Mouse (Mus musculus) cerebral cortex, adult 2 months (tissue): Measurements from ENCODE around the gene Rab26.

Experiments
- WGBS: fragments of 180-500 bp; shearing (Covaris S2); methylation state at CpG from one replicate; pipeline ENCODE4 v1.1.7; 2018; 5-methylcytosine and 5-hydroxymethylcytosine counted together

The Rab26 gene

GRCm38 (mm10) chr17:24507129-24507664 lies 26.8 kb downstream of the Rab26 start:
- WGBS, result 45% methylated on average over 19 of the region's 19 CpGs

GRCm38 (mm10) chr17:24506332-24507070 lies 27.5 kb downstream of the Rab26 start:
- 23% methylated on average over 36 of the region's 36 CpGs for WGBS

- 79% methylated on average over 30 of the region's 30 CpGs for WGBS
These were observed 28.6 kb downstream of the Rab26 start for GRCm38 (mm10) chr17:24505286-24505955.

GRCm38 (mm10) chr17:24504085-24504484 lies 29.9 kb downstream of the Rab26 start:
- WGBS, result 77% methylated on average over 10 of the region's 10 CpGs

GRCm38 (mm10) chr17:24502208-24502607 lies 31.8 kb downstream of the Rab26 start:
- WGBS, result 52% methylated on average over 11 of the region's 11 CpGs

GRCm38 (mm10) chr17:24496026-24496425 lies 38.0 kb downstream of the Rab26 start:
- 32% methylated on average over 1 of the region's 1 CpGs for WGBS

- WGBS, result 25% methylated on average over 3 of the region's 3 CpGs
These were observed 38.6 kb downstream of the Rab26 start for GRCm38 (mm10) chr17:24495443-24495842.

- 18% methylated on average over 2 of the region's 2 CpGs for WGBS
These were observed 39.2 kb downstream of the Rab26 start for GRCm38 (mm10) chr17:24494627-24495335.

- WGBS, result 51% methylated on average over 4 of the region's 4 CpGs
These were observed 43.6 kb downstream of the Rab26 start for GRCm38 (mm10) chr17:24490399-24490798.

GRCm38 (mm10) chr17:24489265-24490030 lies 44.6 kb downstream of the Rab26 start:
- 21% methylated on average over 19 of the region's 19 CpGs for WGBS

- WGBS, result under 1% methylated on average over 70 of the region's 81 CpGs
These were observed 45.2 kb downstream of the Rab26 start for GRCm38 (mm10) chr17:24488662-24489264.

GRCm38 (mm10) chr17:24488186-24488661 lies 45.8 kb downstream of the Rab26 start, which contains the start of gene Caskin1:
Caskin1 (plus strand) TSS chr17:24488601.
- WGBS, result 1% methylated on average over 45 of the region's 45 CpGs

GRCm38 (mm10) chr17:24485090-24485860 lies 48.7 kb downstream of the Rab26 start:
- 47% methylated on average over 11 of the region's 11 CpGs for WGBS

GRCm38 (mm10) chr17:24483495-24483894 lies 50.5 kb downstream of the Rab26 start:
- 95% methylated on average over 3 of the region's 3 CpGs for WGBS

GRCm38 (mm10) chr17:24481027-24481815 lies 52.8 kb downstream of the Rab26 start:
- WGBS, result 93% methylated on average over 20 of the region's 20 CpGs

GRCm38 (mm10) chr17:24480201-24480826 lies 53.7 kb downstream of the Rab26 start:
- 44% methylated on average over 3 of the region's 3 CpGs for WGBS

- WGBS, result 17% methylated on average over 1 of the region's 1 CpGs
These were observed 54.6 kb downstream of the Rab26 start for GRCm38 (mm10) chr17:24479431-24479830.

GRCm38 (mm10) chr17:24478663-24479380 lies 55.2 kb downstream of the Rab26 start, which contains the start of gene Mlst8:
Mlst8 (minus strand) TSS chr17:24479078.
- WGBS, result under 1% methylated on average over 48 of the region's 48 CpGs
